Mouse (Mus musculus): ENCODE results near the gene Mylk. TPM values are rescaled to one million over a fixed set of nuclear protein-coding genes. Genes with fewer than 3 reads are reported as not detected.

The Mylk gene
- polyA plus RNA-seq, 1 experiment, result 233 TPM

- 79% methylated on average over 6 of the region's 6 CpGs for WGBS
- Histone ChIP-seq H3K4me3 (replicated peaks; ENCODE audit: extremely low read depth, low read depth, low read length) (no peak overlapping the region), H3K4me1 (ENCODE audit: control insufficient read depth, insufficient read depth, low read length) (no peaks in the 10 kb centered on the region; the same call in 1 of the 2 replicates)
- no peak for TF ChIP-seq CTCF (IDR thresholded peaks at IDR 0.05; ENCODE audit: insufficient read depth, low read length)
- TF ChIP-seq POLR2A (IDR thresholded peaks at IDR 0.05; ENCODE audit: borderline replicate concordance, extremely low read depth, low read depth, low read length), result no peak
- DNase-seq, result no peak
Observed at GRCm38 (mm10) chr16:35046081-35046775, 301.2 kb downstream of the Mylk start.

- no peaks in the 10 kb centered on the region; the same call in 1 of the 2 replicates for H3K4me1 ChIP-seq (ENCODE audit: control insufficient read depth, insufficient read depth, low read length)
- TF ChIP-seq POLR2A (IDR thresholded peaks at IDR 0.05; ENCODE audit: borderline replicate concordance, extremely low read depth, low read depth, low read length) (no peak), CTCF (IDR thresholded peaks at IDR 0.05; ENCODE audit: insufficient read depth, low read length) (no peak)
- 67% methylated on average over 6 of the region's 6 CpGs for WGBS
- no peak for DNase-seq
- H3K4me3 ChIP-seq (replicated peaks; ENCODE audit: extremely low read depth, low read depth, low read length), result no peak overlapping the region
Observed at GRCm38 (mm10) chr16:35047272-35047969, 302.4 kb downstream of the Mylk start.

GRCm38 (mm10) chr16:35051066-35051465, 306.1 kb downstream of the Mylk start:
- DNase-seq, result no peak

More at GRCm38 (mm10) chr16:35051066-35051465, 306.1 kb downstream of the Mylk start:
- TF ChIP-seq CTCF (IDR thresholded peaks at IDR 0.05; ENCODE audit: insufficient read depth, low read length) (no peak), POLR2A (IDR thresholded peaks at IDR 0.05; ENCODE audit: borderline replicate concordance, extremely low read depth, low read depth, low read length) (no peak)
- 67% methylated on average over 5 of the region's 5 CpGs for whole genome bisulfite sequencing
- H3K4me3 ChIP-seq (replicated peaks; ENCODE audit: extremely low read depth, low read depth, low read length), result no peak overlapping the region
- H3K4me1 ChIP-seq (ENCODE audit: control insufficient read depth, insufficient read depth, low read length), result peaks cover 8% of the 10 kb centered on the region

Other genes with a start within 250 kb of the Mylk start
- 9.7 and 11.8 TPM in 2 replicates for gene Kalrn, start 171.7 kb upstream of the Mylk start, polyA plus RNA-seq (2012; rRNA removed)
- not detected in 2 replicates for gene Ropn1, start 95.3 kb upstream of the Mylk start, polyA plus RNA-seq (2012; rRNA removed)
- gene Ccdc14, start 54.6 kb upstream of the Mylk start, polyA plus RNA-seq (2012; rRNA removed), result 1.5 and 2.4 TPM in 2 replicates